Mouse (Mus musculus) megakaryocyte, embryonic 14.5 days (primary cell): ENCODE measurements around the gene Dcakd. TPM values are rescaled to one million over a fixed set of nuclear protein-coding genes. Genes with fewer than 3 reads are reported as not detected.

Experiments used
- H3K27me3 ChIP-seq: replicated peaks from 2 replicates; pipeline ENCODE3; 2012; ENCODE audit warnings: inconsistent platforms
- H3K36me3 ChIP-seq: replicated peaks from 2 replicates; pipeline ENCODE3; 2012; ENCODE audit warnings: low read length, inconsistent platforms, mixed read lengths
- H3K4me1 ChIP-seq: 2 replicates; pipeline ENCODE4 v1.6.1; 2012; ENCODE audit warnings: inconsistent platforms
- H3K4me3 ChIP-seq: replicated peaks from 2 replicates; pipeline ENCODE3; 2012; ENCODE audit warnings: moderate library complexity, mild to moderate bottlenecking, inconsistent platforms
- H3K9me3 ChIP-seq: 2 replicates; pipeline ENCODE4 v1.6.1; 2012; ENCODE audit warnings: inconsistent platforms
- FLI1 ChIP-seq: IDR thresholded peaks from 2 replicates; pipeline ENCODE4 v1.6.1; 2012; ENCODE audit warnings: low read length, inconsistent platforms, mixed read lengths
- GATA1 ChIP-seq: IDR thresholded peaks from 3 replicates; pipeline ENCODE4 v1.6.1; 2012; ENCODE audit warnings: mixed read lengths, low read length, inconsistent platforms, borderline replicate concordance
- polyA plus RNA-seq: library from polyadenylated mRNA; stranded (reverse); fragments of >175 nt; gene quantifications from 2 replicates; pipeline ENCODE4 v1.2.3, GENCODE M21; 2012; ENCODE audit warnings: low replicate concordance; ENCODE audit not compliant: insufficient read depth

Gene Dcakd
- polyA plus RNA-seq, 1 experiment, result 56.4 TPM

DNA sequence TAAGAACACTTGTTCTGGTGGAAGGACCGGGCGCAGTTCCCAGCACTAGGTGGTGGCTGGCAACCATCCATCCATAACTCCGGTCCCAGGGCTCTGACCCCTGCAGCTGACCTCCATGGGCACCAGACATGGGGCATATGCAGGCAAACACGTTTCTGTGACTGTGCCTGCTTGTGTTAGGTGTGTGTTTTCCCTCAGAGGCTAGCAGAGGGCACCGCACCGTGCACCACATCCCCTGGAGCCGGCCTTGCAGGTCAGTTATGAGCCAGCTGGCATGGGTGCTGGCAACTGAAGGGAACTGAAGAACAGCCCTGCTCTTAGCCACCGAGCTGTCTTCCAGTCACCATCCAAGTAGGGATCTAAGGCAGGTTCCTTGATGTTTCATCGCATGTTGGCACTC lies 22.0 kb upstream of the Dcakd start:
- Histone ChIP-seq H3K36me3 (peaks cover 78% of the 10 kb centered on the region), H3K4me1 (peaks cover 25% of the 10 kb centered on the region), H3K4me3 (no peak overlapping the region), H3K9me3 (no peaks in the 10 kb centered on the region), H3K27me3 (no peaks in the 10 kb centered on the region)
- TF ChIP-seq FLI1 (no peak), GATA1 (no peak)

DNA sequence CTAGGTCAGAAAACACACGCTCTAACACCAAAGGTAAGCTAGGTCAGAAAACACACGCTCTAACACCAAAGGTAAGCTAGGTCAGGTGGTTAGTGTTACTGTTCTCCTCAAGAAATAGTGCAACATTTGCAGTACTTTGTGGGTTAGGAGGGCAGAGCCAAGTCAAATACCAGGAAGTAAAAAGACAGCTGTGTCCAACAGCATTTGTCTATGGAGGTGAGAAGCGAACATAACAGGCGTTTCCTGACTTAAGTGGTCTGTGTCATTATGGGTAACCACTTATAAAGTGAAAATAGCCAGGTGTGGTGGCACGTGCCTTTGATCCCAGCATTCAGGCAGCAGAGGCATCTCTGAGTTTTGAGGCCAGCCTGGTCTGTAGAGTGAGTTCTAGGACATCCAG lies 21.5 kb upstream of the Dcakd start:
- no peak for TF ChIP-seq GATA1
- no peak for TF ChIP-seq FLI1
- no peak overlapping the region for H3K4me3 ChIP-seq
- H3K4me1 ChIP-seq, result peaks cover 25% of the 10 kb centered on the region
- no peaks in the 10 kb centered on the region for H3K9me3 ChIP-seq
- H3K36me3 ChIP-seq, result peaks cover 78% of the 10 kb centered on the region
- H3K27me3 ChIP-seq, result no peaks in the 10 kb centered on the region

DNA sequence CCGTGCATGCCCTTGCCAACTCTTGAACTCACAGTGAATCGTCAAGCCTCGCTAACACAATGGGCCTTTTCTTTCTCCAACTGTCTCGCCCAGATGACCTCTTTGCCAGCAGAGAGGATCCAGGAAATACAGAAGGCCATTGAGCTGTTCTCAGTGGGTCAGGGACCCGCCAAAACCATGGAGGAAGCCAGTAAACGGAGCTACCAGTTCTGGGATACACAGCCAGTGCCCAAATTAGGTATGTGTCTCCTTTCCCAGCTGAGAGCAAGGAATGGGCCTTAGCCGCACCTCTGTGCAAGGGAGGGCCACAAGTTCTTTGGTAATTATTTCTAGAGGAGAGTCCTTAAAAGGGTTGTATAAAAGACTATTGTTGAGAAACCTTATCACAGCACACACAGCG lies 18.2 kb upstream of the Dcakd start:
- Histone ChIP-seq H3K27me3 (no peaks in the 10 kb centered on the region), H3K4me1 (peaks cover 4% of the 10 kb centered on the region; the same call in 1 of the 2 replicates), H3K36me3 (peaks cover 78% of the 10 kb centered on the region), H3K4me3 (no peak overlapping the region), H3K9me3 (no peaks in the 10 kb centered on the region)
- TF ChIP-seq FLI1 (no peak), GATA1 (no peak)

GRCm38 (mm10) chr11:103043982-103044381 lies 15.8 kb upstream of the Dcakd start:
- H3K4me1 ChIP-seq, result peaks cover 16% of the 10 kb centered on the region
- no peaks in the 10 kb centered on the region for H3K27me3 ChIP-seq
- peaks cover 75% of the 10 kb centered on the region for H3K36me3 ChIP-seq
- no peak for TF ChIP-seq GATA1
- TF ChIP-seq FLI1, result no peak
- no peaks in the 10 kb centered on the region for H3K9me3 ChIP-seq
- H3K4me3 ChIP-seq, result no peak overlapping the region

GRCm38 (mm10) chr11:103042828-103043227 lies 14.7 kb upstream of the Dcakd start:
- H3K36me3 ChIP-seq, result peaks cover 86% of the 10 kb centered on the region
- TF ChIP-seq FLI1, result no peak

GRCm38 (mm10) chr11:103038037-103038436 lies 9.9 kb upstream of the Dcakd start:
- TF ChIP-seq GATA1, result no peak
- no peak for TF ChIP-seq FLI1
- Histone ChIP-seq H3K9me3 (no peaks in the 10 kb centered on the region), H3K36me3 (peaks cover 77% of the 10 kb centered on the region), H3K4me1 (peaks cover 64% of the 10 kb centered on the region), H3K27me3 (no peaks in the 10 kb centered on the region), H3K4me3 (no peak overlapping the region)

More at GRCm38 (mm10) chr11:103042828-103043227, 14.7 kb upstream of the Dcakd start:
- Histone ChIP-seq H3K9me3 (no peaks in the 10 kb centered on the region), H3K4me1 (peaks cover 26% of the 10 kb centered on the region), H3K4me3 (no peak overlapping the region), H3K27me3 (no peaks in the 10 kb centered on the region)

DNA sequence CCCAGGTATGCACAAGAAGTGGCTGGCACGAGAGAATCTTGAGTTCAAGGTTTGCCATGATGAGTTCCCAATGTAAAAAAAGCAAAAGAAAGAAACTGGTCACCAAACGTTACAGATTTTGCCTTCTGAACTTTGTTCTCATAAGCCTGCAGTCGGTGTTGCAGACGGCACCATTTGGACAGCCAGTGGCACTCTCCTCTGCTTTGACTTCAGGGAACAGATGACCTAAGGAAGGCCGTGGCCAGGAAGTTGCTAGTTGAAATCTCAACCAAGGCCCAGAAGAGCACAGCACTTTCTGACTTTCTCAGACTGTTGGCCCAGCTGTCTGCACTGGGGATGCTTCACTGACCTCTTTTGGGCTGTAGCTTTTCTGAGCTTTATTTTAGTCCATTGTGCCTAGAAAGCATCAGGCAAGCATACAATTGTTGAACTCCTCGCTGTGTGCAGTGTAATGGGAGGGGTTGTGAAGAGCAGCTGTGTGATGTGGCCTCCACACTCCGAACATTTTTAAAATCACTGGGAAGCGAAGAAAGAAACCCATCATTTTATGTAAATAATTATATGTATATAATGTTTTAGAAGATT lies 8.8 kb upstream of the Dcakd start:
- Histone ChIP-seq H3K36me3 (peaks cover 72% of the 10 kb centered on the region), H3K4me3 (no peak overlapping the region), H3K27me3 (no peaks in the 10 kb centered on the region), H3K4me1 (peaks cover 75% of the 10 kb centered on the region), H3K9me3 (no peaks in the 10 kb centered on the region)
- no peak for TF ChIP-seq GATA1
- no peak for TF ChIP-seq FLI1

- H3K4me3 ChIP-seq, result no peak overlapping the region
- H3K4me1 ChIP-seq, result peaks cover 87% of the 10 kb centered on the region
- H3K36me3 ChIP-seq, result peaks cover 71% of the 10 kb centered on the region
- H3K27me3 ChIP-seq, result no peaks in the 10 kb centered on the region
- no peaks in the 10 kb centered on the region for H3K9me3 ChIP-seq
- no peak for TF ChIP-seq GATA1
Measured at GRCm38 (mm10) chr11:103035007-103035406, 6.9 kb upstream of the Dcakd start.

DNA sequence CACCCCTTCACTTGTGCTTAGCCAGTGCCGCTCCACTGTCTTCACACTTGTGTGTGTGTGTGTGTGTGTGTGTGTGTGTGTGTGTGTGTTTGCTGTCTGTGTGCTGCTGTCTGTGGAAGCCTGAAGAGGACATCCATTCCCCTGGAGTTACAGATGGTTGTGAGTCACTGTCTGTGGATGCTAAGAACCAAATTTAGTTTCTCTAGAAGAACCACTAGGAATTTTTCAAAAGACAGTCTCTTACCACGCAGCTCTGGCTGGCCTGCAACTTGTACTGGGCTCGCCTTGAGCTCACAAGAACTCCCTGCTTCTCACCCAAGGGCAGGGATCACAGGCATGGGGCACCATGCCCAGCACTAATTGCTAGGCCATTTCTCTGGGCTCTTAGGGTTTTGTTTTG lies 4.9 kb upstream of the Dcakd start:
- TF ChIP-seq FLI1 (no peak), GATA1 (no peak)
- Histone ChIP-seq H3K4me3 (peak overlapping the region; percentile 56), H3K9me3 (no peaks in the 10 kb centered on the region), H3K36me3 (peaks cover 53% of the 10 kb centered on the region), H3K4me1 (peaks cover 81% of the 10 kb centered on the region), H3K27me3 (no peaks in the 10 kb centered on the region)

- Histone ChIP-seq H3K4me1 (peaks cover 52% of the 10 kb centered on the region), H3K36me3 (peaks cover 43% of the 10 kb centered on the region), H3K27me3 (no peaks in the 10 kb centered on the region), H3K9me3 (no peaks in the 10 kb centered on the region), H3K4me3 (peak overlapping the region; percentile 100)
- TF ChIP-seq FLI1, result no peak
- TF ChIP-seq GATA1, result no peak
Measured at GRCm38 (mm10) chr11:103027570-103028175, 460 bp downstream of the Dcakd start.
